Mouse (Mus musculus) liver, postnatal 0 days (tissue): ENCODE results near the gene Cux1.

Experiments used
- CTCF ChIP-seq: sonication (generic); IDR thresholded peaks from 2 replicates; pipeline ENCODE4 v1.5.1; 2016; ENCODE audit warnings: antibody characterized with exemption, low read depth
- EP300 ChIP-seq: IDR thresholded peaks from 2 replicates; pipeline ENCODE4 v1.6.1; 2016; ENCODE audit warnings: antibody characterized with exemption, low read depth, mild to moderate bottlenecking

- TF ChIP-seq CTCF (no peak), EP300 (no peak)
These were observed 326.1 kb downstream of the Cux1 start for GRCm38 (mm10) chr5:136241161-136241560.
